ENCODE assay signal across 8 mouse cellular contexts in genomic region chr15:7397446-7397817, GRCm38 (mm10). TPM values are rescaled to one million over a fixed set of nuclear protein-coding genes. Genes with fewer than 3 reads are reported as not detected.
A peak's percentile ranks its signal among the peaks of the same experiment; 100 is the strongest.
DNase-seq lines count a peak whose midpoint lies in the region; ATAC-seq and TF ChIP-seq lines count a peak whose summit lies in the region.

No protein-coding gene starts in this region.

- H3K4me3 ChIP-seq in kidney, embryonic 14.5 days (ENCODE audit: low read length), result peak overlapping the region; percentile 76
- peak overlapping the region; percentile 45 for H3K4me3 ChIP-seq in forebrain, postnatal 0 days (ENCODE audit: low read depth, low read length)
- peak overlapping the region; percentile 65 for H3K4me3 ChIP-seq in limb, embryonic 12.5 days (replicated peaks)
- H3K4me3 ChIP-seq in neural tube, embryonic 14.5 days (ENCODE audit: low read depth, low read length), result peak overlapping the region; percentile 59

- H3K27me3 ChIP-seq in kidney, embryonic 14.5 days (ENCODE audit: control insufficient read depth, insufficient read depth, low read length), result no peaks in the 10 kb centered on the region
- H3K27me3 ChIP-seq in forebrain, postnatal 0 days (ENCODE audit: insufficient read depth, low read length), result peaks cover 13% of the 10 kb centered on the region
- peaks cover 6% of the 10 kb centered on the region; the same call in 1 of the 2 replicates for H3K27me3 ChIP-seq in limb, embryonic 12.5 days
- H3K27me3 ChIP-seq in neural tube, embryonic 14.5 days (ENCODE audit: control insufficient read depth, insufficient read depth, low read length), result no peaks in the 10 kb centered on the region

- H3K36me3 ChIP-seq in kidney, embryonic 14.5 days (ENCODE audit: control insufficient read depth, insufficient read depth, low read length), result no peaks in the 10 kb centered on the region
- no peaks in the 10 kb centered on the region for H3K36me3 ChIP-seq in forebrain, postnatal 0 days (ENCODE audit: insufficient read depth)
- no peaks in the 10 kb centered on the region for H3K36me3 ChIP-seq in limb, embryonic 12.5 days
- no peaks in the 10 kb centered on the region for H3K36me3 ChIP-seq in neural tube, embryonic 14.5 days (ENCODE audit: control insufficient read depth, insufficient read depth, low read length)

- peaks cover 11% of the 10 kb centered on the region for H3K4me1 ChIP-seq in kidney, embryonic 14.5 days (ENCODE audit: control insufficient read depth, insufficient read depth, low read length)
- H3K4me1 ChIP-seq in forebrain, postnatal 0 days (ENCODE audit: insufficient read depth), result no peaks in the 10 kb centered on the region
- H3K4me1 ChIP-seq in limb, embryonic 12.5 days (replicated peaks), result peaks cover 22% of the 10 kb centered on the region
- peaks cover 4% of the 10 kb centered on the region; the same call in 1 of the 2 replicates for H3K4me1 ChIP-seq in neural tube, embryonic 14.5 days (ENCODE audit: control insufficient read depth, insufficient read depth, low read length)

- TF ChIP-seq CTCF in forebrain, postnatal 0 days (IDR thresholded peaks at IDR 0.05; ENCODE audit: low read depth), result no peak

- H3K27ac ChIP-seq in kidney, embryonic 14.5 days (ENCODE audit: low read depth, low read length), result peak overlapping the region; percentile 68; the same call in 1 of the 2 replicates
- no peak overlapping the region for H3K27ac ChIP-seq in forebrain, postnatal 0 days (ENCODE audit: low read depth, low read length)
- H3K27ac ChIP-seq in limb, embryonic 12.5 days, result peak overlapping the region; percentile 82
- no peak overlapping the region for H3K27ac ChIP-seq in neural tube, embryonic 14.5 days (ENCODE audit: low read depth, low read length)

- DNase-seq in kidney, adult 18-20 months, result no peak
- DNase-seq in forebrain, postnatal 0 days, result no peak
- no peak for DNase-seq in frontal cortex, postnatal 14 days (ENCODE audit: low spot score in 2 of 2)

- peak; percentile 58; the same call in 1 of the 2 replicates for ATAC-seq in kidney, embryonic 14.5 days (ENCODE audit: low FRiP score, low TSS enrichment)
- ATAC-seq in forebrain, postnatal 0 days, result peak; percentile 41
- ATAC-seq in limb, embryonic 12.5 days (ENCODE audit: insufficient number of reproducible peaks, insufficient read depth, low FRiP score, low TSS enrichment, low read depth), result peak; percentile 61; the same call in 1 of the 2 replicates
- ATAC-seq in neural tube, embryonic 14.5 days (ENCODE audit: low read depth), result peak; percentile 42; the same call in 1 of the 2 replicates
- no peak for ATAC-seq in granulocyte monocyte progenitor cell, adult 5-6 weeks (replicated peaks; ENCODE audit: poor library complexity, severe bottlenecking)
- no peak for ATAC-seq in CD4-positive, CD25-positive, alpha-beta regulatory T cell, adult 4 months

- H3K9ac ChIP-seq in kidney, embryonic 14.5 days (ENCODE audit: low read depth, low read length), result peak overlapping the region; percentile 82
- peak overlapping the region; percentile 45; the same call in 1 of the 2 replicates for H3K9ac ChIP-seq in forebrain, postnatal 0 days
- H3K9ac ChIP-seq in limb, embryonic 12.5 days (replicated peaks), result peak overlapping the region; percentile 81
- peak overlapping the region; percentile 39 for H3K9ac ChIP-seq in neural tube, embryonic 14.5 days (replicated peaks; ENCODE audit: low read depth, low read length)

- H3K9me3 ChIP-seq in kidney, embryonic 14.5 days (ENCODE audit: control insufficient read depth, low read length), result peaks cover 3% of the 10 kb centered on the region; the same call in 1 of the 2 replicates
- H3K9me3 ChIP-seq in forebrain, postnatal 0 days (ENCODE audit: low read length), result no peaks in the 10 kb centered on the region
- H3K9me3 ChIP-seq in limb, embryonic 12.5 days, result no peaks in the 10 kb centered on the region
- H3K9me3 ChIP-seq in neural tube, embryonic 14.5 days (ENCODE audit: control insufficient read depth, low read length), result no peaks in the 10 kb centered on the region

- peak overlapping the region; percentile 90 for H3K4me2 ChIP-seq in kidney, embryonic 14.5 days (replicated peaks; ENCODE audit: low read depth, low read length)
- H3K4me2 ChIP-seq in forebrain, postnatal 0 days (ENCODE audit: low read depth), result peak overlapping the region; percentile 96
- peak overlapping the region; percentile 80 for H3K4me2 ChIP-seq in limb, embryonic 12.5 days
- peak overlapping the region; percentile 99 for H3K4me2 ChIP-seq in neural tube, embryonic 14.5 days (ENCODE audit: low read depth, low read length)

- 6% methylated on average over 7 of the region's 8 CpGs for WGBS in kidney, embryonic 14.5 days
- 3% methylated on average over 8 of the region's 8 CpGs for WGBS in forebrain, postnatal 0 days
- 0% methylated on average over 8 of the region's 8 CpGs for WGBS in limb, embryonic 12.5 days
- WGBS in neural tube, embryonic 14.5 days, result 3% methylated on average over 8 of the region's 8 CpGs

RNA-seq across cellular contexts. Expression of gene Egflam, which starts 0.8 kb away (rescaled TPM):
- polyA plus RNA-seq in kidney, embryonic 14.5 days (2014; fragmentation: Nextera tagmentation; extraction: Ambion mirVana), result 7.7 and 15.3 TPM in 2 replicates
- total RNA-seq in forebrain, postnatal 0 days (2014; rRNA removed), result 3.8 and 5.1 TPM in 2 replicates
- 4.5 TPM in 2 replicates for polyA plus RNA-seq in forebrain, postnatal 0 days (2015; fragmentation: Nextera tagmentation; extraction: Ambion mirVana)
- polyA plus RNA-seq in limb, embryonic 12.5 days (2016; fragmentation: Nextera tagmentation; extraction: Ambion mirVana), result 19.6 and 20.3 TPM in 2 replicates
- polyA plus RNA-seq in neural tube, embryonic 14.5 days (2014; fragmentation: Nextera tagmentation; extraction: Ambion mirVana), result 3.0 and 16.3 TPM in 2 replicates
- total RNA-seq in granulocyte monocyte progenitor cell, adult 5-6 weeks (2014; fragmentation: Nextera tagmentation), result not detected in 2 replicates
- not detected in 2 replicates for total RNA-seq in granulocyte monocyte progenitor cell, adult 5-6 weeks (2017)
- not detected for polyA plus RNA-seq in CD4-positive, CD25-positive, alpha-beta regulatory T cell, adult 4 months (2017; shearing (Covaris generic))

Comparison
In these comparisons a context has a peak if more than half of its experiments do, and no peak if none do; other contexts are left out.
1. ATAC-seq: peak in kidney, embryonic 14.5 days (single experiment), forebrain, postnatal 0 days (single experiment), limb, embryonic 12.5 days (single experiment) and neural tube, embryonic 14.5 days (single experiment); none in granulocyte monocyte progenitor cell, adult 5-6 weeks (single experiment) and CD4-positive, CD25-positive, alpha-beta regulatory T cell, adult 4 months (single experiment).
2. H3K27ac ChIP-seq: peak in kidney, embryonic 14.5 days (single experiment) and limb, embryonic 12.5 days (single experiment); none in forebrain, postnatal 0 days (single experiment) and neural tube, embryonic 14.5 days (single experiment).
3. Peak in every context shown above with its lines, with median percentiles within 50 percentile points of each other: H3K4me2 ChIP-seq, H3K4me3 ChIP-seq and H3K9ac ChIP-seq.